Mouse (Mus musculus) small intestine, adult 2 months (tissue): Measurements from ENCODE around the gene Hspa5.

ENCODE experiments used
- CTCF ChIP-seq: fragments of 200-500 bp; IDR thresholded peaks from 2 replicates; pipeline ENCODE4 v1.5.1; 2012; ENCODE audit warnings: low read depth, mild to moderate bottlenecking, control low read depth, inconsistent platforms, low read length, moderate library complexity, mixed read lengths; ENCODE audit not compliant: insufficient replicate concordance, insufficient read length; ENCODE audit errors: extremely low read depth
- POLR2A ChIP-seq: fragments of 200-500 bp; IDR thresholded peaks from 2 replicates; pipeline ENCODE4 v1.6.1; 2012; ENCODE audit warnings: low read depth, mild to moderate bottlenecking, control low read depth, inconsistent platforms, low read length, moderate library complexity

GRCm38 (mm10) chr2:34809568-34809967 is 37.8 kb downstream of the Hspa5 start:
- TF ChIP-seq POLR2A (no peak), CTCF (no peak)
